Mouse (Mus musculus) frontal cortex, postnatal 36 days (tissue): Measurements from ENCODE around the gene Ptprd.

Source experiments
- DNase-seq, 2 experiments: peaks; one replicate each; pipeline ENCODE4 v3.0.0; 2022; ENCODE audit warnings: low spot score in 2 of 2

Gene Ptprd

GRCm38 (mm10) chr4:76652971-76653370 lies 1558.8 kb downstream of the Ptprd start:
- no peak for DNase-seq

- peak; percentile 23 to 32 for DNase-seq
These were observed 1590.0 kb downstream of the Ptprd start for GRCm38 (mm10) chr4:76621740-76622139.

GRCm38 (mm10) chr4:76616614-76617013 lies 1595.1 kb downstream of the Ptprd start:
- no peak for DNase-seq

- DNase-seq = peak in 1 of 2 experiments; percentile 6
These were observed 1603.5 kb downstream of the Ptprd start for GRCm38 (mm10) chr4:76608246-76608645.

- no peak for DNase-seq
These were observed 1605.0 kb downstream of the Ptprd start for GRCm38 (mm10) chr4:76606808-76607207.

GRCm38 (mm10) chr4:76590722-76591121 lies 1621.0 kb downstream of the Ptprd start:
- DNase-seq = no peak

- DNase-seq = no peak
These were observed 1628.7 kb downstream of the Ptprd start for GRCm38 (mm10) chr4:76583025-76583424.

- DNase-seq = no peak
These were observed 1645.8 kb downstream of the Ptprd start for GRCm38 (mm10) chr4:76566006-76566405.

GRCm38 (mm10) chr4:76541769-76542168 lies 1670.0 kb downstream of the Ptprd start:
- no peak for DNase-seq

- no peak for DNase-seq
These were observed 1678.8 kb downstream of the Ptprd start for GRCm38 (mm10) chr4:76532926-76533325.

- DNase-seq = peak; percentile 25 to 70
These were observed 1686.5 kb downstream of the Ptprd start for GRCm38 (mm10) chr4:76525281-76525680.

GRCm38 (mm10) chr4:76503279-76503601 lies 1708.5 kb downstream of the Ptprd start:
- no peak for DNase-seq

GRCm38 (mm10) chr4:76502575-76503278 lies 1709.0 kb downstream of the Ptprd start:
- DNase-seq = no peak

GRCm38 (mm10) chr4:76485848-76486247 lies 1725.9 kb downstream of the Ptprd start:
- no peak for DNase-seq

GRCm38 (mm10) chr4:76468366-76469100 lies 1743.2 kb downstream of the Ptprd start:
- no peak for DNase-seq

- no peak for DNase-seq
These were observed 1747.1 kb downstream of the Ptprd start for GRCm38 (mm10) chr4:76464682-76465081.

- no peak for DNase-seq
These were observed 1750.4 kb downstream of the Ptprd start for GRCm38 (mm10) chr4:76461336-76461735.

GRCm38 (mm10) chr4:76460556-76460955 lies 1751.2 kb downstream of the Ptprd start:
- DNase-seq = no peak

- no peak for DNase-seq
These were observed 1752.1 kb downstream of the Ptprd start for GRCm38 (mm10) chr4:76459621-76460020.

- DNase-seq = no peak
These were observed 1759.5 kb downstream of the Ptprd start for GRCm38 (mm10) chr4:76452286-76452685.

- DNase-seq = no peak
These were observed 1760.7 kb downstream of the Ptprd start for GRCm38 (mm10) chr4:76451019-76451552.

- peak in 1 of 2 experiments; percentile 42 for DNase-seq
These were observed 1761.3 kb downstream of the Ptprd start for GRCm38 (mm10) chr4:76450351-76451018.
